Mouse (Mus musculus) layer of hippocampus, postnatal 10 days (tissue): ENCODE measurements around the gene Akna. TPM values are rescaled to one million over a fixed set of nuclear protein-coding genes. Genes with fewer than 3 reads are reported as not detected.

ENCODE experiments used
- DNase-seq, 2 experiments: peaks; one replicate each; pipeline ENCODE4 v3.0.0; 2021; ENCODE audit warnings: low spot score in 2 of 2
- total RNA-seq, 2 experiments: library from RNA; stranded (reverse); gene quantifications; 2 replicates each; pipeline ENCODE4 v1.2.3; 2021

The Akna gene
- total RNA-seq, 2 experiments from 2014 or later: 4.0 to 5.0 TPM

DNA sequence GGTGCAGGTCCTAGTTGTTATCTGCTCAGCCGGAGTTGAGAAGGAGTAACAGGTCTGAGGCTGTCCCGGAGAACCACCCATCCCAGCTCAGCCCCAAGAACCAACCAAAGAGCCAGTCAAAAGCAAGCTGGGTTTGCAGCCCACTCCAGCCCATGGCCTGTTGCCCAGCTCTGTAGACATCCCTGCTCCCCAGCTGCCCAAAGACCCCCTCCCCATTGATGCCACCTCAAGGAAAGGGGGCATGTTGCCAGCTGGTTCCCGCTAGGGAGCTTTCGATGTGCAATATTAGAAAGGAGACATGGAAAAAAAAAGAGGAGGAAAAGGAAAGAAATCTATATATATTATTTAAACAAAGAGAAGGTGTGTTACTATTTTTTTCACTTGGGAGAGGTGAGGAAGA, 69.8 kb downstream of the Akna start:
- DNase-seq: no peak

DNA sequence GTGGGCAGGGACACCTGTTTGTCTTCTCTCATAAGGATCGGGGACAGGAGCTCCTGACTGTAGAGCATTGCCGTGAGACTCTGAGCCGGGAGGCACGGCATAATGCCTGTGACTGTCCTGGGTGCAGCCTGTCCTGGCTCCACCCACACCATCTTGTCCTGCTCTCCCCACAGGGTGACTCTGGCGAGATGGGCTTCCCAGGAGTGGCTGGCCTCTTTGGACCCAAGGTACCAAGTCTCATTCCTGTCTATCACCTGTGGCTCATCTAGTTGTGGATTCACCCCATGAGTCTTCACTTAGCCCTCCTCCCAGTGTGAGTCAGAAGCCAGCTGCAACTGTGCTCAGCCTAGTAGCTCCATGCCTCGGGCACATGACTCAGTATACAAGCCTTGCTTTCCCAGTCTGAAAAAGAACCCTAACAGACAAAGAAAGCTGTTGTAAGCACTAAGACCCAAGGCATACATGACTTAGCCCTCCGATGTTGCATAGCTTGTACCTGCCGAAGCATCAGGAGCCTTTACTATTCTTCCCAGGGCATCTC, 79.8 kb downstream of the Akna start:
- DNase-seq: no peak

DNA sequence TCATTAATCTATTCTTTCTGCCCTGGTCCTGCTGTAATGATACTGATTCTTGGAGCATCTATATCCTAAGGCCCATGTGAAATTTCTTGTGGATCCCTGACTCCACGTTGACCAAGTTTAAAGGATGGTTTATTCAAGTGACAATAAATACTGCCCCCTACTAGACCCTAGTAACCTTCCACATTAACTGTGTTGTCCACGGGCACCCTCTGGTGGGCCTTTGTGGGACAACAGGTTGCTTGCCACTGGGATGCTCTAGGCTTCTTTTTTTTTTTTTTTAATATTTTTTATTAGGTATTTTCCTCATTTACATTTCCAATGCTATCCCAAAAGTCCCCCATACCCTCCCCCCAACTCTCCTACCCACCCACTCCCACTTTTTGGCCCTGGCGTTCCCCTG, 83.6 kb downstream of the Akna start:
- DNase-seq: peak; percentile 77 to 79

Other genes starting within 250 kb of the Akna start
- gene Ambp, start 248.6 kb downstream of the Akna start, total RNA-seq: not detected
- gene Kif12, start 231.2 kb downstream of the Akna start, total RNA-seq: not detected
- gene Col27a1, start 189.3 kb downstream of the Akna start, total RNA-seq: 1 to 10 TPM; 3.1 to 3.9 TPM
- gene Orm1, start 58.8 kb downstream of the Akna start, total RNA-seq: not detected
- gene Orm3, start 47.2 kb downstream of the Akna start, total RNA-seq: not detected
- gene Orm2, start 40.9 kb downstream of the Akna start, total RNA-seq: not detected
- gene Whrn, start 92.6 kb upstream of the Akna start, total RNA-seq: 10 to 100 TPM; 23.8 to 29.4 TPM
- 100 to 1,000 TPM; 131 to 135 TPM for gene Atp6v1g1, start 141.4 kb upstream of the Akna start, total RNA-seq
- gene Tmem268, start 155.4 kb upstream of the Akna start, total RNA-seq: 1 to 10 TPM; 6.8 to 7.0 TPM
- gene Gm11213, start 201.9 kb upstream of the Akna start, total RNA-seq: not detected
- not detected for gene Tex48, start 219.1 kb upstream of the Akna start, total RNA-seq